Comparison of ENCODE assay signal across 8 mouse cellular contexts in genomic region chr2:29346629-29347271, GRCm38 (mm10). TPM values are rescaled to one million over a fixed set of nuclear protein-coding genes. Genes with fewer than 3 reads are reported as not detected.
DNase-seq lines count a peak whose midpoint lies in the region; ATAC-seq and TF ChIP-seq lines count a peak whose summit lies in the region.

Gene Med27 (plus strand): TSS chr2:29346819.

- H3K36me3 ChIP-seq in embryonic facial prominence, embryonic 13.5 days: peaks cover 21% of the 10 kb centered on the region
- H3K36me3 ChIP-seq in kidney, adult 2 months (ENCODE audit: control insufficient read depth, insufficient read depth, low read length): no peaks in the 10 kb centered on the region
- peaks cover 21% of the 10 kb centered on the region; the same call in 1 of the 2 replicates for H3K36me3 ChIP-seq in limb, embryonic 12.5 days
- H3K36me3 ChIP-seq in midbrain, embryonic 15.5 days (replicated peaks): peaks cover 18% of the 10 kb centered on the region
- H3K36me3 ChIP-seq in spleen, adult 2 months (ENCODE audit: control insufficient read depth, insufficient read depth, low read length): peaks cover 16% of the 10 kb centered on the region

- 0 out of 2 replicates have a peak, but pooled peaks have one; percentile 12 for TF ChIP-seq CTCF in kidney, adult 2 months (conservative IDR thresholded peaks at IDR 0.05; ENCODE audit: insufficient read depth, insufficient read length, low read depth, low read length)
- no peak for TF ChIP-seq CTCF in spleen, adult 2 months (IDR thresholded peaks at IDR 0.05; ENCODE audit: extremely low read depth, insufficient read depth, insufficient read length, insufficient replicate concordance)

- H3K4me2 ChIP-seq in embryonic facial prominence, embryonic 13.5 days: peak within 1 kb of the TSS; percentile 94
- peak within 1 kb of the TSS; percentile 96 for H3K4me2 ChIP-seq in limb, embryonic 12.5 days
- H3K4me2 ChIP-seq in midbrain, embryonic 15.5 days: peak within 1 kb of the TSS; percentile 96

- H3K9me3 ChIP-seq in embryonic facial prominence, embryonic 13.5 days: no peaks in the 10 kb centered on the region
- no peaks in the 10 kb centered on the region for H3K9me3 ChIP-seq in limb, embryonic 12.5 days
- no peaks in the 10 kb centered on the region for H3K9me3 ChIP-seq in midbrain, embryonic 15.5 days

- WGBS in embryonic facial prominence, embryonic 13.5 days: 1% methylated on average over 41 of the region's 41 CpGs
- under 1% methylated on average over 41 of the region's 41 CpGs for WGBS in kidney, adult 2 months
- WGBS in limb, embryonic 12.5 days: 1% methylated on average over 41 of the region's 41 CpGs
- under 1% methylated on average over 41 of the region's 41 CpGs for WGBS in midbrain, embryonic 15.5 days
- WGBS in spleen, adult 2 months: 1% methylated on average over 41 of the region's 41 CpGs

- DNase-seq in 3134 (ENCODE audit: extremely low read depth, insufficient read length, low spot score): peak; percentile 86
- peak; percentile 97 to 98 for DNase-seq in adrenal gland, postnatal 36 days
- peak; percentile 97 to 99 for DNase-seq in heart, adult 18-20 months
- peak; percentile 97 for DNase-seq in kidney, adult 2 months
- peak; percentile 74 to 93 for DNase-seq in spleen, adult 2 months (ENCODE audit: low read depth in 1 of 2, low spot score in 2 of 2)

- H3K9ac ChIP-seq in embryonic facial prominence, embryonic 13.5 days: peak within 1 kb of the TSS; percentile 86
- H3K9ac ChIP-seq in limb, embryonic 12.5 days (replicated peaks): peak within 1 kb of the TSS; percentile 58; the same call in 1 of the 2 replicates
- H3K9ac ChIP-seq in midbrain, embryonic 15.5 days: peak within 1 kb of the TSS; percentile 75

- H3K4me3 ChIP-seq in embryonic facial prominence, embryonic 13.5 days: peak within 1 kb of the TSS; percentile 94
- peak within 1 kb of the TSS; percentile 77 for H3K4me3 ChIP-seq in kidney, adult 2 months (ENCODE audit: insufficient read depth, low read depth, low read length)
- peak within 1 kb of the TSS; percentile 88 for H3K4me3 ChIP-seq in limb, embryonic 12.5 days (replicated peaks)
- H3K4me3 ChIP-seq in midbrain, embryonic 15.5 days: peak within 1 kb of the TSS; percentile 82
- H3K4me3 ChIP-seq in spleen, adult 2 months (ENCODE audit: extremely low read depth, insufficient read depth, insufficient read length): peak within 1 kb of the TSS; percentile 92

- peaks cover 12% of the 10 kb centered on the region for H3K4me1 ChIP-seq in embryonic facial prominence, embryonic 13.5 days
- 0 out of 2 replicates have a peak, but pooled peaks cover 3% of the 10 kb centered on the region for H3K4me1 ChIP-seq in kidney, adult 2 months (ENCODE audit: control insufficient read depth, insufficient read depth, low read length)
- H3K4me1 ChIP-seq in limb, embryonic 12.5 days (replicated peaks): peaks cover 8% of the 10 kb centered on the region
- H3K4me1 ChIP-seq in midbrain, embryonic 15.5 days: peaks cover 22% of the 10 kb centered on the region
- H3K4me1 ChIP-seq in spleen, adult 2 months (ENCODE audit: control insufficient read depth, insufficient read depth, insufficient read length): peaks cover 3% of the 10 kb centered on the region; the same call in 1 of the 2 replicates

- ATAC-seq in embryonic facial prominence, embryonic 13.5 days (ENCODE audit: insufficient number of reproducible peaks, insufficient read depth, low FRiP score, low TSS enrichment, low read depth): peak; percentile 86
- ATAC-seq in limb, embryonic 12.5 days (ENCODE audit: insufficient number of reproducible peaks, insufficient read depth, low FRiP score, low TSS enrichment, low read depth): peak; percentile 93
- peak; percentile 96 for ATAC-seq in midbrain, embryonic 15.5 days (replicated peaks)

- no peak within 1 kb of the TSS for H3K27ac ChIP-seq in embryonic facial prominence, embryonic 13.5 days
- no peak within 1 kb of the TSS; the same call in 1 of the 2 replicates for H3K27ac ChIP-seq in kidney, adult 2 months (ENCODE audit: insufficient read depth, low read depth, low read length)
- no peak within 1 kb of the TSS; the same call in 1 of the 2 replicates for H3K27ac ChIP-seq in limb, embryonic 12.5 days
- peak within 1 kb of the TSS; percentile 76 for H3K27ac ChIP-seq in midbrain, embryonic 15.5 days
- no peak within 1 kb of the TSS for H3K27ac ChIP-seq in spleen, adult 2 months (ENCODE audit: insufficient read depth, low read length)

- TF ChIP-seq POLR2A in kidney, adult 2 months (IDR thresholded peaks at IDR 0.05; ENCODE audit: low read depth, low read length): peak; percentile 78
- no peak; the same call in 1 of the 2 replicates for TF ChIP-seq POLR2A in spleen, adult 2 months (IDR thresholded peaks at IDR 0.05; ENCODE audit: low read depth, low read length)

- no peaks in the 10 kb centered on the region for H3K27me3 ChIP-seq in embryonic facial prominence, embryonic 13.5 days
- H3K27me3 ChIP-seq in kidney, adult 2 months (replicated peaks; ENCODE audit: control insufficient read depth, insufficient read depth, low read length): no peaks in the 10 kb centered on the region
- H3K27me3 ChIP-seq in limb, embryonic 12.5 days: no peaks in the 10 kb centered on the region
- H3K27me3 ChIP-seq in midbrain, embryonic 15.5 days (replicated peaks): no peaks in the 10 kb centered on the region
- no peaks in the 10 kb centered on the region for H3K27me3 ChIP-seq in spleen, adult 2 months (ENCODE audit: control insufficient read depth, insufficient read depth, low read length)

RNA-seq across cellular contexts. Expression of gene Med27, which starts in this region (rescaled TPM):
- total RNA-seq in adrenal gland, postnatal 36 days (2021): 10 to 100 TPM; 26.8 to 27.2 TPM
- 53.1 and 54.0 TPM in 2 replicates for polyA plus RNA-seq in embryonic facial prominence, embryonic 13.5 days (2015; fragmentation: Nextera tagmentation; extraction: Ambion mirVana)
- total RNA-seq in heart, adult 18-20 months (2021): 10 to 100 TPM; 15.0 to 15.3 TPM
- polyA plus RNA-seq in kidney, adult 2 months (2012; rRNA removed): 25.9 and 31.4 TPM in 2 replicates
- polyA plus RNA-seq in limb, embryonic 12.5 days (2016; fragmentation: Nextera tagmentation; extraction: Ambion mirVana): 48.4 and 54.6 TPM in 2 replicates
- 78.6 and 80.2 TPM in 2 replicates for polyA plus RNA-seq in midbrain, embryonic 15.5 days (2015; fragmentation: Nextera tagmentation; extraction: Ambion mirVana)
- 27.6 and 33.9 TPM in 2 replicates for polyA plus RNA-seq in spleen, adult 2 months (2012; rRNA removed)
